Mouse (Mus musculus) myocyte (in vitro differentiated cells): ENCODE measurements around the gene Rnpepl1.

Source experiments
- E2F4 ChIP-seq: IDR thresholded peaks from one replicate; pipeline ENCODE4 v1.6.1; 2011; ENCODE audit warnings: mild to moderate bottlenecking, control low read depth, moderate library complexity; ENCODE audit not compliant: insufficient read depth
- MAX ChIP-seq: IDR thresholded peaks from one replicate; pipeline ENCODE4 v1.6.1; 2011; ENCODE audit warnings: low read depth, mild to moderate bottlenecking, control low read depth
- MYOD1 ChIP-seq, 3 experiments: IDR thresholded peaks; one replicate each; pipeline ENCODE4 v1.6.1; 2011; ENCODE audit warnings: control low read depth in 2 of 3, low read depth in 2 of 3, mild to moderate bottlenecking in 2 of 3, moderate library complexity in 1 of 3; ENCODE audit not compliant: insufficient read length in 2 of 3, control insufficient read depth in 1 of 3
- MYOG ChIP-seq, 3 experiments: IDR thresholded peaks; one replicate each; pipeline ENCODE4 v1.6.1; 2011; ENCODE audit warnings: control low read depth in 2 of 3, low read depth in 2 of 3, mild to moderate bottlenecking in 2 of 3; ENCODE audit not compliant: insufficient read length in 2 of 3, control insufficient read depth in 1 of 3, insufficient read depth in 1 of 3
- POLR2A ChIP-seq: IDR thresholded peaks from one replicate; pipeline ENCODE4 v1.6.1; 2011; ENCODE audit warnings: low read depth, mild to moderate bottlenecking, control low read depth, moderate library complexity; ENCODE audit not compliant: insufficient read length
- POLR2AphosphoS2 ChIP-seq: IDR thresholded peaks from one replicate; pipeline ENCODE4 v1.6.1; 2011; ENCODE audit warnings: low read depth, control low read depth; ENCODE audit not compliant: insufficient read length
- REST ChIP-seq: IDR thresholded peaks from one replicate; pipeline ENCODE4 v1.6.1; 2011; ENCODE audit warnings: mild to moderate bottlenecking, control low read depth, moderate library complexity; ENCODE audit not compliant: insufficient read depth, insufficient read length
- SRF ChIP-seq: IDR thresholded peaks from one replicate; pipeline ENCODE4 v1.6.1; 2011; ENCODE audit warnings: low read depth; ENCODE audit not compliant: control insufficient read depth, insufficient read length
- TCF12 ChIP-seq: IDR thresholded peaks from one replicate; pipeline ENCODE4 v1.6.1; 2011; ENCODE audit warnings: mild to moderate bottlenecking, control low read depth; ENCODE audit not compliant: poor library complexity, insufficient read depth, severe bottlenecking
- USF1 ChIP-seq: IDR thresholded peaks from one replicate; pipeline ENCODE4 v1.6.1; 2011; ENCODE audit warnings: low read depth, mild to moderate bottlenecking, control low read depth, moderate library complexity

- TF ChIP-seq POLR2A (no peak), USF1 (no peak), MAX (no peak), POLR2AphosphoS2 (no peak), REST (no peak), MYOD1 (IDR thresholded peaks at IDR 0.05; ENCODE audit: control insufficient read depth in 1 of 3, insufficient read length in 2 of 3, low read depth in 2 of 3) (no peak), MYOG (IDR thresholded peaks at IDR 0.05; ENCODE audit: control insufficient read depth in 1 of 3, insufficient read depth in 1 of 3, insufficient read length in 2 of 3, low read depth in 2 of 3) (no peak), E2F4 (no peak), TCF12 (no peak), SRF (no peak)
These were observed 23.0 kb downstream of the Rnpepl1 start for GRCm38 (mm10) chr1:92933611-92934010.
